Mouse (Mus musculus): ENCODE results near the gene Hoxc6. TPM values are rescaled to one million over a fixed set of nuclear protein-coding genes. Genes with fewer than 3 reads are reported as not detected.

Gene Hoxc6
- polyA plus RNA-seq, 1 experiment from 2014 or later = 0.43 TPM

DNA sequence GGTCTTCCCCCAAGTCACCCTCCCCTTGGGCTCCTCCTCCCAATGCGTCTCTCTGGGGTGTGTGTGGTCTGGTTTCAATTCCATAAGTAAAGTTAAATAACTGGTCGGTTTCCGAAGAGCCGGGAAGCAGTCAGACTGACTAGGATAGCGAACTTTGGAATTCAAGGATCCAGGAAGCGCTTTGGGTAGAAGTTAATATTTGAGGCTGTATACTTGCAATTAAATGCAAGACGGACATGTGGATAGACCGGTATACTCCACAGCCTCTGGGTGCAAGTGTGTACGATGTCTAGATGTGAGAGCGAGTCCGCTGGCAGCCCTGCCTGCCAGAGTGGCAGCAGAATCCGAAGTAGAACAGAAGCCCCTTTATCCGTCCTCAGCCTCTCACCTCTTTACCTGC is 35.6 kb upstream of the Hoxc6 start:
- WGBS = 5% methylated on average over 13 of the region's 13 CpGs
- Histone ChIP-seq H3K4me2 (no peak overlapping the region), H3K27me3 (peaks cover 97% of the 10 kb centered on the region)

DNA sequence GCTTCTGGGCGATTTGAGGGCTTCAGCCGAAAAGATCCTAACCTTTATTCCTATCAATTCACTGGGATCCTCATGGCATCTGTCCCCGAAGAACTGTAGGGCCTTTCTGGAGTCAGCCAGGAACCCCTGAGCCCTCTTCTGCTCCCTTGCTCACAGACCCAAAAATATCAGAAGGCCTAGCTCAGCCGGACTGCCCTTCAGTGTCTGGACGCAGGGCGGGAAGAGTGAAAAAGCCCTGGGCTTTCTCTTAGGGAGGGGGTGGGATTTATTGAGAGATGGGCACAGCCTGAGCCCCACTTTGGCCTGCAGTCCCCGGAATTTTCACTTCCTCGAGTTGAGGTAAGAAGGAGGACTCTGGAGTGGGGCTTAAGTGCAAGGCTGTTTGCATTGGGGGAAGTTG is 34.8 kb upstream of the Hoxc6 start:
- Histone ChIP-seq H3K4me3 (no peak overlapping the region), H3K27ac (no peak overlapping the region), H3K4me2 (no peak overlapping the region), H3K36me3 (no peaks in the 10 kb centered on the region), H3K27me3 (peaks cover 96% of the 10 kb centered on the region), H3K9me3 (replicated peaks) (no peaks in the 10 kb centered on the region), H3K9ac (no peak overlapping the region), H3K4me1 (replicated peaks) (peaks cover 10% of the 10 kb centered on the region)
- 3% methylated on average over 8 of the region's 8 CpGs for WGBS
- no peak for ATAC-seq (replicated peaks; ENCODE audit: insufficient number of reproducible peaks, insufficient read depth, low FRiP score, low read depth)

More for the DNA sequence above, 35.6 kb upstream of the Hoxc6 start:
- Histone ChIP-seq H3K9ac (no peak overlapping the region), H3K4me1 (replicated peaks) (peaks cover 10% of the 10 kb centered on the region), H3K27ac (no peak overlapping the region), H3K4me3 (no peak overlapping the region), H3K36me3 (no peaks in the 10 kb centered on the region), H3K9me3 (replicated peaks) (no peaks in the 10 kb centered on the region)
- no peak for ATAC-seq (replicated peaks; ENCODE audit: insufficient number of reproducible peaks, insufficient read depth, low FRiP score, low read depth)

DNA sequence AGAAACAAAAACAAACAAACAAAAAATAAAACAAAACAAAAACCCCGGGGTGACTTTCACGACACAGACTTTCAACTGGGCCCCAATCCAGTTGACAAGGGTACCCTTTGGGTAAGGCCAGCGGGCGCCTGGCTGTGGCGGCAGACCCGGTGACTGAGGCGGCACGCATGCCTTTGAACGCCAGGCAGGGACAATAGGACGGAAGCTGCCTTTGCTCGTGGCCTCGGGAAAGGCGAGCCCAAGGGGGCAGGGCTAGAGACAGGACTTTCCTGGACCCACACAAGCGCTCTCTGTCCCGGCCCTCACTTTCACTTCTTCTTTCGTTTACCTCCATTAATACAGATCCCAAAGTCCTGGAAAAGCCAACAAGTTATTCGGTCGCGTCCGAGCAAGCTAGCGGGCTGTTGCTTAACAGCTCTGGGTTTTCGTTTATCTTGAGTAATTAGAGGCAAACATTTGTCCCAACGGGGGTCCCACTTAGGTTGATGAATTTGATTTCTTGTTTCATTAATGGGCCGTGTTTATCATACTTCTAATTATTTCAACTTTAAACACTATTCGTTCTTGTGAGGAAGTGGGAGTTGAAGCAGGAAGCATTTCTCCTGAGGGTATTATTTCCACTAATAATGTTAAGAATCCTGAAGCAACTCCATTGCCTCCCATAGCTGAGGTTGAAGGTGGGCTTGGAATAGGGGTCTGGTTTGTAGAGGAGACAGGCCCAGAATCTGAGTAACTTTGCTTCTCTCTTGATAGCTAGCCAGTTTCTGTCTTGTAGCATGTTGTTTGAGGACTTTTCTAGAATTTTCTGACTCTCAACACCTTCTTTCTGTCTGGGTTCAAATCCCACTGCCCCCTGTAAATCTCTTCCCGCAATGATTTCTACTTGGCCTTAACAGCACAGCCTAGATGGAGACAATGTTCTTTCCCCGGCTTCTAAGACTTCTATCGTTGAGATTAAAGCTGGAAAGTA is 34.1 kb upstream of the Hoxc6 start:
- Histone ChIP-seq H3K9ac (no peak overlapping the region), H3K9me3 (replicated peaks) (no peaks in the 10 kb centered on the region), H3K36me3 (no peaks in the 10 kb centered on the region), H3K4me1 (replicated peaks) (peaks cover 10% of the 10 kb centered on the region), H3K4me3 (no peak overlapping the region), H3K4me2 (no peak overlapping the region), H3K27me3 (peaks cover 95% of the 10 kb centered on the region), H3K27ac (no peak overlapping the region)
- ATAC-seq (replicated peaks; ENCODE audit: insufficient number of reproducible peaks, insufficient read depth, low FRiP score, low read depth) = no peak
- 3% methylated on average over 28 of the region's 28 CpGs for WGBS

DNA sequence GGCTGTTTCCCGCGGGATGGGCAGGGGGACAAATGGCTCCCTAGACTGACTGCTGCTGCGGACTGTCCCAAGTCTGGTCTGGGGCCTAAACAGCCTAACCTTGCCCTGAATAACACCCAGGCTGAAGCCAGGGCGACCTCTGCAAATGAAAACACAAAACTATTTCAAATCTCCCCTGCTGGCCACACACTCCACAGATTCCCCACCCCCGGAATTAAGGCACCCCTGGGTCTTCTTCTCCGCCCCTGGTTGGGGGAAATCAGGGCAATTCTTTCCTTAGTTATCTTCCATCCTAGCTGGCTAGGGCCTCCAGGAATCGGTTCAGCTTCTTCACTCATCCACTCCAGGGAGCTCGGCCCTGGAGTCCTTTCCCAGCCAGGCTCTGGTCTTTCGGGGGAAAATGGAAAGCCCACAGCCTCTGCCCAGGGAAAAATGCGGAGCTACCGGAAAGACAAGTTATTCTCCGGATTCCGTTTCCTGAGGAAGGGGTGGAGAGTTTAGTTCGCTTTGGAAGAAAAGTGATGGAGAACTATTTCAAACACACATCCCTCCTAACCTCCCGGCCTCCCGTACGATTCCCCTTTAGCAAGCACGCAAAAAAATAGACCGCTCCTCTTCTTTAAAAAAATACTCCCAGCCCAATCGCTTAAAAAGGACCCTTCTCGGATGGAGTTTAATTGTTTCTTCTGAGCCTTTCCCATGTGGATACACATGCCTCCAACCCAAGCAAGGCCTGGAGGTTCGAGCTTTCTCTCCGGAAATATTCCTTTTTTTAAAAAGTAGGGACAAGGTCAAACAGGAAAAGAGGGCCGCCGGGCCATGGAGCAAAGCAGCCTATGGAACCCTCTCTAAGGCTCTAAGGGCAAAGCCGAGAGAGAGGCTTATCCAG is 32.8 kb upstream of the Hoxc6 start:
- ATAC-seq (replicated peaks; ENCODE audit: insufficient number of reproducible peaks, insufficient read depth, low FRiP score, low read depth) = no peak
- WGBS = 6% methylated on average over 26 of the region's 26 CpGs
- Histone ChIP-seq H3K4me2 (no peak overlapping the region), H3K9me3 (replicated peaks) (no peaks in the 10 kb centered on the region), H3K36me3 (no peaks in the 10 kb centered on the region), H3K4me1 (replicated peaks) (peaks cover 10% of the 10 kb centered on the region), H3K4me3 (no peak overlapping the region), H3K9ac (no peak overlapping the region), H3K27ac (no peak overlapping the region), H3K27me3 (peaks cover 97% of the 10 kb centered on the region)

DNA sequence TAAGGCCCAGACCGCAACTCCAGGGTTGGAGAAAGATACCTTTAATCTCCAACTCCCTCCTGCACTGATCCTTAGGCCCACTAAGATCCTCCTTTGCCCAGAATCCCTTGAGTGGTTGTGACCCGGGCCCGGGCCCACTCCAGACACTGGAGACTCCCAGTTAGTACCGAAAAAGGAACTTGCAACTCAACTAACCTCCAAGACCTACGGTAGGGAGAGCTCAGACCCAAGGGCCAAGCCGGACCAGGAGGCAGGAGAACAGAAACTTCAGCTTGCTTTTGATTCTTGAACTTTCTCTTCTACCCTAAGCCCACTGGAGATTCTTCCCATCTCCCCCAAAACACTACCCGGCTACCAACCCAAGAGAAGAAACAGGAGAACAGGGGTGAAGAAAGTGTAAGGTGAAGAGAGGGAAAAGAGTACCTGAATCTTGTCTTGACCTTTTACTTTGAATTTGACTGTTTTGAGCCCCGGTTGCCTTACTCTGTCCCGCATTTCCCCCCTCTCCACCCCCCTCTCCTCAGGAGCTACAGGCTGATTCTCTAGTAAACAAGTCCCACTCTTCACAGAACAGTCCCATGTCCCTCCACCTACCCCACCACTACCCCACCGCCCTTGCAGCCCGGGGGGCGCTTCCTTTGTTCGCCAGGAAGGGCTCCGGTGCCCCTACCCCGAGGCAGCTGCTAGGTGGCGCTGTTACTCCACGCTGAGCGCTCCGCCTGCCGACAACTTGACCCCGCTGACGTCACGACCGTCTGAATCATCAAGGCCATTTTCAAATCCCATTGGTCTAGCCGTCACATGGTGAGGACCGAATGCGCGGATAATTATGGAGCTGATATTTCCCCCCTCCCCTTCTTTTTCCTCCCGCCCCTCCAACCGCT is 31.9 kb upstream of the Hoxc6 start:
- Histone ChIP-seq H3K4me2 (peak overlapping the region; percentile 33), H3K9ac (no peak overlapping the region)
- ATAC-seq (replicated peaks; ENCODE audit: insufficient number of reproducible peaks, insufficient read depth, low FRiP score, low read depth) = peak; percentile 62; the same call in 1 of the 2 replicates

DNA sequence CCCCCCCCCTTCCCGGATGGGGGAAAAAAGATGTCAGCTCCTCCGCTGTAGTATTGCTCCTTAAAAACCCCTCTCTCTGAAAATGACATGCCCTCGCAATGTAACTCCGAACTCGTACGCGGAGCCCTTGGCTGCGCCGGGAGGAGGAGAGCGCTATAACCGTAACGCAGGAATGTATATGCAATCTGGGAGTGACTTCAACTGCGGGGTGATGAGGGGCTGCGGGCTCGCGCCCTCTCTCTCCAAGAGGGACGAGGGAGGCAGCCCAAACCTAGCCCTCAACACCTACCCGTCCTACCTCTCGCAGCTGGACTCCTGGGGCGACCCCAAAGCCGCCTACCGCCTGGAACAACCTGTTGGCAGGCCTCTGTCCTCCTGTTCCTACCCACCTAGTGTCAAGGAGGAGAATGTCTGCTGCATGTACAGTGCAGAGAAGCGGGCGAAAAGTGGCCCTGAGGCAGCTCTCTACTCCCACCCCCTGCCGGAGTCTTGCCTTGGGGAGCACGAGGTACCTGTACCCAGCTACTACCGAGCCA is 31.2 kb upstream of the Hoxc6 start, which contains the start of gene Hoxc10:
Gene Hoxc10 (plus strand): TSS at position 21 of the 536 bp plus-strand sequence.
- H3K4me3 ChIP-seq = peak within 1 kb of the TSS; percentile 13; the same call in 1 of the 2 replicates
- no peak within 1 kb of the TSS for H3K27ac ChIP-seq
- WGBS = 4% methylated on average over 27 of the region's 27 CpGs
- peaks cover 10% of the 10 kb centered on the region for H3K4me1 ChIP-seq (replicated peaks)
- H3K27me3 ChIP-seq = peaks cover 97% of the 10 kb centered on the region
- no peaks in the 10 kb centered on the region for H3K36me3 ChIP-seq
- peak within 1 kb of the TSS; percentile 33 for H3K4me2 ChIP-seq
- H3K9ac ChIP-seq = no peak within 1 kb of the TSS
- H3K9me3 ChIP-seq (replicated peaks) = no peaks in the 10 kb centered on the region
- ATAC-seq (replicated peaks; ENCODE audit: insufficient number of reproducible peaks, insufficient read depth, low FRiP score, low read depth) = no peak

More for the DNA sequence above, 31.9 kb upstream of the Hoxc6 start:
- Histone ChIP-seq H3K4me3 (peak overlapping the region; percentile 13; the same call in 1 of the 2 replicates), H3K27ac (no peak overlapping the region), H3K4me1 (replicated peaks) (peaks cover 10% of the 10 kb centered on the region), H3K36me3 (no peaks in the 10 kb centered on the region), H3K27me3 (peaks cover 97% of the 10 kb centered on the region), H3K9me3 (replicated peaks) (no peaks in the 10 kb centered on the region)
- 3% methylated on average over 30 of the region's 30 CpGs for WGBS

DNA sequence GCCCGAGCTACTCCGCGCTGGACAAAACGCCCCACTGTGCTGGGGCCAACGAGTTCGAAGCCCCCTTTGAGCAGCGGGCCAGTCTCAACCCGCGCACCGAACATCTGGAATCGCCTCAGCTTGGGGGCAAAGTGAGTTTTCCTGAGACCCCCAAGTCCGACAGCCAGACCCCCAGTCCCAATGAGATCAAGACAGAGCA is 30.8 kb upstream of the Hoxc6 start, which contains the start of gene Hoxc5:
Gene Hoxc5 (plus strand): TSS at position 132 of the 199 bp plus-strand sequence.
- Histone ChIP-seq H3K27ac (no peak within 1 kb of the TSS), H3K27me3 (peaks cover 99% of the 10 kb centered on the region), H3K4me2 (peak within 1 kb of the TSS; percentile 33), H3K9ac (no peak within 1 kb of the TSS), H3K4me3 (peak within 1 kb of the TSS; percentile 13; the same call in 1 of the 2 replicates), H3K4me1 (replicated peaks) (peaks cover 10% of the 10 kb centered on the region), H3K9me3 (replicated peaks) (no peaks in the 10 kb centered on the region), H3K36me3 (no peaks in the 10 kb centered on the region)
- ATAC-seq (replicated peaks; ENCODE audit: insufficient number of reproducible peaks, insufficient read depth, low FRiP score, low read depth) = no peak
- WGBS = 5% methylated on average over 12 of the region's 12 CpGs

DNA sequence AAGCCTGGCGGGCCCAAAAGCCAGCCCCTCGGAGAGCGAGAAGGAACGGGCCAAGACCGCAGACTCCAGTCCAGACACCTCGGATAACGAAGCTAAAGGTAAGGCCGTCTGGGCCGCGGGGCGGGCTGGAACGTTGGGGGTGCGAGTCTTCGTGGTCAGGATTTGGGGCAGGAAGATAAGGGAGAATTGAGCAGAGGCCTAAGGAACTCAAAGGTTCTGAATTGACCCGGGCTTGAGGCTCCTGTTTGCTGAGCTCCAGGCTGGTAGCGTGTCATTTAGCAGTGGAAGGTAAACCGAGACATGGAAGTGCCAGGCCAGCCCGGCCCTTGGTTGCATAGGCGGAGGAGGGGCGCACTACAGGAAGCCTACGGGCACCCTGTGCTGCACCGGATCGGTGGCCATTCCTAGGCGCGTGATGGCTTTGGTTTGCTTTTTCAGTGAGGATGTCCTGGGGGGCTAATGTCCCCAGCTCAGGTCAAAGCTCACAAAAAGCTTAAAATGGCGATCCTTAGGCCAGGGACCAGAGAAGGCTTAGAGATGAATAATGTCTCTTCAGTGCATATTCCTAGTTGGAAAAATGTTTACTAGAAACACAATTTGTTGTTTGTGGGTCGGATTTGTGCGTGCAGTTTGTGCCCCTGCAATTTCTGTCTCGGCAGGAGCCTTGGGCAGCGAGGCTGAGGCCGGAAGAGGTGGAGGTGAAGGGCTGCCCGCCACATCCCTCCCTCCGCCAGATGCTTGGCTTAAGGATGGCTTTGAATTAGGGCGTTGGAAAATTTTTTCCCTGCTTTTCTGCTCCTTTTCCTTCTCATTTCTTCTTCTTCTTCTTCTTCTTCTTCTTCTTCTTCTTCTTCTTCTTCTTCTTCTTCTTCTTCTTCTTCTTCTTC is 30.3 kb upstream of the Hoxc6 start:
- 4% methylated on average over 34 of the region's 34 CpGs for WGBS

DNA sequence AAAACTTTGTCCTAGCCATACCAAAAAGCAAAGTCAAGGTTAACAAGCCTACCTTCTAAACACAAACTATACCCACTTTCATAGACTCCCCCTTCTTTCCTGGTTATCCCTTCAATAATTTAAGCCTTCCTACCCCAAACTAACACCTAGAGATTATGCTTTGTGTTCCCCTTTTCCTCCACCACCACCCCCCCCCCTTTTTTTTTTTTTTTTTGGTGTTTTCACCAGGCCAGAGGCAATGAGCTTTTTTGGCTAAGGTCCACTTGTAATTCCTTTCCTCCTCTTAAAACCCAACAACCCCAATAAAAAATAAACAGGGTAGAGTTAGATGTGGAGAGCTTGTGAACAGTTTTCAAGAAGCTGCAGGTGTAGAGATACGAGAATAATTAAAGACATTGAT is 28.8 kb upstream of the Hoxc6 start:
- WGBS = 40% methylated on average over 1 of the region's 1 CpGs

More for the DNA sequence above, 30.3 kb upstream of the Hoxc6 start:
- Histone ChIP-seq H3K27ac (no peak overlapping the region), H3K27me3 (peaks cover 99% of the 10 kb centered on the region), H3K9me3 (replicated peaks) (no peaks in the 10 kb centered on the region), H3K4me2 (no peak overlapping the region), H3K4me3 (no peak overlapping the region), H3K4me1 (replicated peaks) (peaks cover 10% of the 10 kb centered on the region), H3K9ac (no peak overlapping the region), H3K36me3 (no peaks in the 10 kb centered on the region)
- no peak for ATAC-seq (replicated peaks; ENCODE audit: insufficient number of reproducible peaks, insufficient read depth, low FRiP score, low read depth)

DNA sequence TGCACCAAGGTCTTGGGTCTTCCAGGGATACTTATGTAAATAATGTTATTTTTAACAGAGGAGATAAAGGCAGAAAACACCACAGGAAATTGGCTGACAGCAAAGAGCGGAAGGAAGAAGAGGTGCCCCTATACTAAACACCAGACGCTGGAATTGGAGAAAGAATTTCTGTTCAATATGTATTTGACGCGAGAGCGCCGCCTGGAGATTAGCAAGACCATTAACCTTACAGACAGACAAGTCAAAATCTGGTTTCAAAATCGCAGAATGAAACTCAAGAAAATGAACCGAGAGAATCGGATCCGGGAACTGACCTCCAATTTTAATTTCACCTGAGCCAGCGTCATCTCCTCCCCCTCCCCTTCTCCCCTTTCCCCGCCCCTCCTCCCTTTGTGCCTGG is 27.3 kb upstream of the Hoxc6 start:
- no peak overlapping the region for H3K4me2 ChIP-seq
- H3K4me3 ChIP-seq = no peak overlapping the region
- 2% methylated on average over 12 of the region's 12 CpGs for WGBS
- no peak for ATAC-seq (replicated peaks; ENCODE audit: insufficient number of reproducible peaks, insufficient read depth, low FRiP score, low read depth)
- peaks cover 10% of the 10 kb centered on the region for H3K4me1 ChIP-seq (replicated peaks)
- no peaks in the 10 kb centered on the region for H3K36me3 ChIP-seq
- peaks cover 97% of the 10 kb centered on the region for H3K27me3 ChIP-seq
- H3K27ac ChIP-seq = no peak overlapping the region
- no peak overlapping the region for H3K9ac ChIP-seq
- no peaks in the 10 kb centered on the region for H3K9me3 ChIP-seq (replicated peaks)

More for the DNA sequence above, 28.8 kb upstream of the Hoxc6 start:
- H3K36me3 ChIP-seq = no peaks in the 10 kb centered on the region
- H3K4me3 ChIP-seq = no peak overlapping the region
- H3K27me3 ChIP-seq = peaks cover 99% of the 10 kb centered on the region
- no peak for ATAC-seq (replicated peaks; ENCODE audit: insufficient number of reproducible peaks, insufficient read depth, low FRiP score, low read depth)
- no peak overlapping the region for H3K9ac ChIP-seq
- H3K4me2 ChIP-seq = no peak overlapping the region
- peaks cover 10% of the 10 kb centered on the region for H3K4me1 ChIP-seq (replicated peaks)
- H3K9me3 ChIP-seq (replicated peaks) = no peaks in the 10 kb centered on the region
- no peak overlapping the region for H3K27ac ChIP-seq

Measured in heart, embryonic 15.5 days (tissue).